Mouse (Mus musculus) heart, postnatal 14 days (tissue): ENCODE data around the gene Kif1a. TPM values are rescaled to one million over a fixed set of nuclear protein-coding genes. Genes with fewer than 3 reads are reported as not detected.
"Not testable (repeated sequence)": the region's sequence is repeated elsewhere in the genome, so short reads cannot be mapped to it uniquely, and the experiment has no call there.

Experiments
- DNase-seq, 2 experiments: peaks; one replicate each; pipeline ENCODE4 v3.0.0; 2021 to 2022
- intact Hi-C: fragments of 180-260 bp; cut with DNase I; formaldehyde crosslinking; loops from one replicate; pipeline ENCODE4 v1.15.1; 2025
- total RNA-seq, 2 experiments: library from RNA; stranded (reverse); gene quantifications; 2 replicates each; pipeline ENCODE4 v1.2.3; 2021

Gene Kif1a
- total RNA-seq, 2 experiments from 2014 or later = 1.7 to 2.6 TPM

GRCm38 (mm10) chr1:92979073-92979602 is 122.6 kb downstream of the Kif1a start:
- no peak for DNase-seq
- intact Hi-C loops = no loop called here

- intact Hi-C loops = no loop called here
- no peak for DNase-seq
These were observed 123.1 kb downstream of the Kif1a start for GRCm38 (mm10) chr1:92978645-92979044.

GRCm38 (mm10) chr1:92976141-92976566 is 125.6 kb downstream of the Kif1a start:
- DNase-seq = peak in 1 of 2 experiments; percentile 19
- intact Hi-C loops = loop anchor here (2.0 kb wide), 1 partner anchor 23 kb away; no protein-coding TSS in a partner anchor

- intact Hi-C loops = no loop called here
- DNase-seq = peak; percentile 57 to 61
These were observed 128.9 kb downstream of the Kif1a start for GRCm38 (mm10) chr1:92972854-92973253.

- intact Hi-C loops = no loop called here
- DNase-seq = no peak
These were observed 129.6 kb downstream of the Kif1a start for GRCm38 (mm10) chr1:92971879-92972795.

GRCm38 (mm10) chr1:92970791-92971190 is 131.0 kb downstream of the Kif1a start:
- DNase-seq, intact Hi-C loops: not testable (repeated sequence)

Other genes starting within 250 kb of the Kif1a start
- under 1 TPM; 0.14 to 0.20 TPM for gene Ankmy1, start 199.0 kb downstream of the Kif1a start, total RNA-seq
- gene Dusp28, start 195.0 kb downstream of the Kif1a start, total RNA-seq = 10 to 100 TPM; 10.7 to 12.6 TPM
- 10 to 100 TPM; 68.3 to 76.0 TPM for gene Rnpepl1, start 191.2 kb downstream of the Kif1a start, total RNA-seq
- 1 to 10 TPM; 7.5 to 9.6 TPM for gene Capn10, start 167.6 kb downstream of the Kif1a start, total RNA-seq
- gene Gpr35, start 151.1 kb downstream of the Kif1a start, total RNA-seq = under 1 TPM; 0.48 to 0.61 TPM
- gene Aqp12, start 95.6 kb downstream of the Kif1a start, total RNA-seq = not detected
- gene Agxt, start 33.3 kb upstream of the Kif1a start, total RNA-seq = not detected
- not detected for gene 2310007B03Rik, start 59.0 kb upstream of the Kif1a start, total RNA-seq
- gene Crocc2, start 66.8 kb upstream of the Kif1a start, total RNA-seq = under 1 TPM; 0.20 to 0.24 TPM
- gene Sned1, start 133.9 kb upstream of the Kif1a start, total RNA-seq = 10 to 100 TPM; 16.2 to 19.0 TPM
- 10 to 100 TPM; 14.7 to 14.9 TPM for gene Mterf4, start 204.0 kb upstream of the Kif1a start, total RNA-seq
- gene Ppp1r7, start 240.9 kb upstream of the Kif1a start, total RNA-seq = 10 to 100 TPM; 21.9 to 25.6 TPM
- gene Pask, start 241.5 kb upstream of the Kif1a start, total RNA-seq = 1 to 10 TPM; 1.0 to 1.1 TPM